Mouse (Mus musculus): ENCODE results near the gene Kctd14. TPM values are rescaled to one million over a fixed set of nuclear protein-coding genes. Genes with fewer than 3 reads are reported as not detected.

The Kctd14 gene
- polyA plus RNA-seq, 1 experiment from 2014 or later: 0.82 TPM

DNA sequence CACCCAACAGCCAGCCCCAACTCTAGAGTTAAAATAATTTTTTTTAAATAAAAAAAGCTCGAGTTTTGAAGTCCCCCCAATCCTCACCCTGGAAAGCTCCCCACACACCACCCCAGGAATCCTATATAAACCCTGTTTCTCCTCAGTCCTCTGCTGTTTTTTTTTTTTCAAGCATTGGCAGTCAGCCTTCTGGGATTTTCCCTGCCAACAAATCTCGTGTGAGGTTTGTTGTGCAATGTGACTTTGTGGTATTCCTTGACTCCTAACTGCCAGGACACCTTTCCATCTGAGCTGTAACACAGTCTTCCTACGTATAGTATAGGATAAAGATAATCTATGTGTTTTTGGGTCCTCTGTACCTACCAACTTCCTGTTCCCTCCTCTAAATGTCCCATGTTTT, 28.2 kb downstream of the Kctd14 start:
- no peak for ATAC-seq (ENCODE audit: insufficient number of reproducible peaks, insufficient read depth, low FRiP score, low read depth)
- H3K4me3 ChIP-seq (ENCODE audit: control insufficient read depth in 1 of 2, insufficient read depth in 1 of 2, low read depth in 1 of 2, low read length in 2 of 2): no peak overlapping the region
- H3K9ac ChIP-seq (ENCODE audit: low read length): no peak overlapping the region
- H3K4me1 ChIP-seq (ENCODE audit: control insufficient read depth in 2 of 2, insufficient read depth in 2 of 2, low read length in 2 of 2): peaks cover 0 to 16% of the 10 kb centered on the region in 2 experiments; a peak in 3 of 4 replicates
- H3K27me3 ChIP-seq (ENCODE audit: control insufficient read depth, insufficient read depth, low read length): no peaks in the 10 kb centered on the region
- H3K4me2 ChIP-seq (ENCODE audit: low read length): no peak overlapping the region
- 57% methylated on average over 3 of the region's 3 CpGs for WGBS
- H3K36me3 ChIP-seq (ENCODE audit: control insufficient read depth, insufficient read depth, low read length): no peaks in the 10 kb centered on the region
- H3K27ac ChIP-seq (replicated peaks in 1 of 2; ENCODE audit: control insufficient read depth in 1 of 2, insufficient read depth in 1 of 2, low read depth in 2 of 2, low read length in 2 of 2): no peak overlapping the region
- no peaks in the 10 kb centered on the region for H3K9me3 ChIP-seq (ENCODE audit: control insufficient read depth, low read length)

DNA sequence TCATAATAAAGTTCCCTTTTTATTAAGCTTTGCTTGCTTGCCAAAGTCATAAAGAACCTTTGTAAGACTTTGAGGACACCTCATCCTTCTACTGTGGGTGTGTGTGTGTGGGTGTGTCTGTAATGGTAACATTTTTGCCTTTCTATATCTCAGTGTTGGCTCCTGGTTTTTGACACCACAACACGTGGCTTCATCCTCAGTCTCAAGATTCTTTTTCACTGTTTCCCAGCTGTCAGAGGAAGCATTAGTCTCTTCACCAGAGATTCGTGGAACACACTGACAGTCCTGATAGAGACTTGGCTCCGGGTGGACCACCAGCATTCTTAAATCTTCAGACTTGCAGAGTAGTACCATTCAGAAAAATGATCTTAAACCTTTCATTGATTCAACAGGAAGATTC, 29.2 kb downstream of the Kctd14 start:
- 15% methylated on average over 3 of the region's 3 CpGs for WGBS
- ATAC-seq (ENCODE audit: insufficient number of reproducible peaks, insufficient read depth, low FRiP score, low read depth): no peak

DNA sequence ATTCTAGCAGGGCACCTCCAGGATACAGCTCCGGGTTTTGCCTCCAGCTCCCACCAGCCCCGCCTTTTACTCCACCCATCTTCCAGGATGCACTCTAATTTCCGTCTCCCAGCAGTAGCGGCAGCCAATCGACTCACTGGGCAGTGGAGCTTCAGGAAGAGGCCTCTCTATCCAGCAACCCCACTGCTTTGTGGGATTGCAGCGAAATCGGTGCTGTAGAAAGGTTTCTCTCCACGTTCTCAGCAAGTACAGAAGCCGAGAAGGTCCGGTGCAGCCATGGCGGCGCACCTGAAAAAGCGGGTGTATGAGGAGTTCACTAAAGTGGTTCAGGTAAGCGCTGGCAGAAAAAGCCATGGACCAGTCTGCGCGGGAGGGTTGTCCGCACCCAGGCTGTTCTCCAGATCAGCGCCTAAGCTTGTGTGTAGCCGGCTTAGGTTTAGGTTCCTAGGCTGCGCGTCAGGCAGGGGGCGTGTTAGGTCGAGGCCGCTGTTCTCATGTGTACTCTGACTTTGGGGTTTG, 29.8 kb downstream of the Kctd14 start, which contains the start of gene Ints4:
Gene Ints4 (plus strand): TSS at position 136 of the 519 bp plus-strand sequence.
- H3K4me1 ChIP-seq (ENCODE audit: control insufficient read depth in 2 of 2, insufficient read depth in 2 of 2, low read length in 2 of 2): peaks cover 0 to 16% of the 10 kb centered on the region in 2 experiments; a peak in 3 of 4 replicates
- peaks cover 14% of the 10 kb centered on the region for H3K36me3 ChIP-seq (ENCODE audit: control insufficient read depth, insufficient read depth, low read length)
- H3K9me3 ChIP-seq (ENCODE audit: control insufficient read depth, low read length): no peaks in the 10 kb centered on the region
- peak within 1 kb of the TSS; percentile 84 for H3K4me2 ChIP-seq (ENCODE audit: low read length)
- H3K27ac ChIP-seq (replicated peaks in 1 of 2; ENCODE audit: control insufficient read depth in 1 of 2, insufficient read depth in 1 of 2, low read depth in 2 of 2, low read length in 2 of 2): peak within 1 kb of the TSS; percentile 25 to 90
- H3K4me3 ChIP-seq (ENCODE audit: control insufficient read depth in 1 of 2, insufficient read depth in 1 of 2, low read depth in 1 of 2, low read length in 2 of 2): peak within 1 kb of the TSS; percentile 59 to 100
- 0% methylated on average over 24 of the region's 24 CpGs for WGBS
- H3K27me3 ChIP-seq (ENCODE audit: control insufficient read depth, insufficient read depth, low read length): no peaks in the 10 kb centered on the region
- ATAC-seq (ENCODE audit: insufficient number of reproducible peaks, insufficient read depth, low FRiP score, low read depth): peak; percentile 98
- peak within 1 kb of the TSS; percentile 71 for H3K9ac ChIP-seq (ENCODE audit: low read length)

More for the DNA sequence above, 29.2 kb downstream of the Kctd14 start:
- Histone ChIP-seq H3K4me2 (ENCODE audit: low read length) (peak overlapping the region; percentile 58), H3K27ac (replicated peaks in 1 of 2; ENCODE audit: control insufficient read depth in 1 of 2, insufficient read depth in 1 of 2, low read depth in 2 of 2, low read length in 2 of 2) (no peak overlapping the region), H3K4me1 (ENCODE audit: control insufficient read depth in 2 of 2, insufficient read depth in 2 of 2, low read length in 2 of 2) (peaks cover 0 to 16% of the 10 kb centered on the region in 2 experiments; a peak in 3 of 4 replicates), H3K9ac (ENCODE audit: low read length) (peak overlapping the region; percentile 32; the same call in 1 of the 2 replicates), H3K36me3 (ENCODE audit: control insufficient read depth, insufficient read depth, low read length) (peaks cover 8% of the 10 kb centered on the region), H3K9me3 (ENCODE audit: control insufficient read depth, low read length) (no peaks in the 10 kb centered on the region), H3K27me3 (ENCODE audit: control insufficient read depth, insufficient read depth, low read length) (no peaks in the 10 kb centered on the region), H3K4me3 (ENCODE audit: control insufficient read depth in 1 of 2, insufficient read depth in 1 of 2, low read depth in 1 of 2, low read length in 2 of 2) (peak overlapping the region in 1 of 2 experiments; percentile 59; a peak in 2 of 4 replicates)

DNA sequence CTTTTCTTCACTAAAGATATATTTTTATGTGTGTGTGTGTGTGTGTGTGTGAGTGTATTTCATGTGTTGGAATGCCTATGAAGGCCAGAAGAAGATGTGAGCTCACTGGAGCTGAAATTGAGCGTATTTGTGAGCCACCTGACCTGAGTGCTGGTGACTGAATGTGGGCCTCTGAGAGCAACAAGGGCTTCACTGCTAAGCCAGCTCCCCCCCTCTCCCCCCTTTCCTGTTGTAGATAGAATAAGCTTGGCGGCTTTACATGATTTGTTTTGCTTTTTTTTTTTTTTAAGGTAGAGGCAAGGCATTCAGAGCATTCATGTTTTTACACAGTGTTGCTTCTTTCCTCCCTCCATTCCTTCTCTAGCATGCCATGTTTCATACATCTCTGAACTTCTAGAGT, 32.3 kb downstream of the Kctd14 start:
- 55% methylated on average over 2 of the region's 2 CpGs for WGBS
- H3K27me3 ChIP-seq (ENCODE audit: control insufficient read depth, insufficient read depth, low read length): no peaks in the 10 kb centered on the region

DNA sequence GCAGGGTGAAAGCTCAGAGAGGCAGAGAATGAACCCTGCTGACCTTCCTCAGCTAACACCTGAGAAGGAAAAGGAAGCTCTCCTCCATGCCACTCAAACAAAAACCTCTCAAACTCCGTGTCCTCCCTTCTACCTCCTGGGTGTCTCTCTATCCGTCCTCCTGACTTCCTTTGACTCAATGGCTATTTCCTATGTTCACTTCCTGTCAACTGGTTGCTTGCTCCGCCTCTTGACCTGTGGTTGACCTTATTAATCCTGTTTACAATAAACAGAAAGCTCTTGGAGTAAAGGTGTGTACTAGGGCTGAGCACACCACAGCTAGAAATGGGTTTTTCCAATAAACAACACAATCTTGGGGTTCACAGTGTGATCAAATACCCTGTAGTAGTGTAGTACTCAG, 40.0 kb downstream of the Kctd14 start:
- Histone ChIP-seq H3K9ac (ENCODE audit: low read length) (no peak overlapping the region), H3K4me2 (ENCODE audit: low read length) (no peak overlapping the region), H3K9me3 (ENCODE audit: control insufficient read depth, low read length) (no peaks in the 10 kb centered on the region), H3K27me3 (ENCODE audit: control insufficient read depth, insufficient read depth, low read length) (no peaks in the 10 kb centered on the region), H3K27ac (replicated peaks in 1 of 2; ENCODE audit: control insufficient read depth in 1 of 2, insufficient read depth in 1 of 2, low read depth in 2 of 2, low read length in 2 of 2) (no peak overlapping the region), H3K4me1 (ENCODE audit: control insufficient read depth in 2 of 2, insufficient read depth in 2 of 2, low read length in 2 of 2) (peaks cover 0 to 6% of the 10 kb centered on the region in 2 experiments; a peak in 2 of 4 replicates), H3K36me3 (ENCODE audit: control insufficient read depth, insufficient read depth, low read length) (peaks cover 57% of the 10 kb centered on the region), H3K4me3 (ENCODE audit: control insufficient read depth in 1 of 2, insufficient read depth in 1 of 2, low read depth in 1 of 2, low read length in 2 of 2) (no peak overlapping the region)
- 66% methylated on average over 3 of the region's 3 CpGs for WGBS
- no peak for ATAC-seq (ENCODE audit: insufficient number of reproducible peaks, insufficient read depth, low FRiP score, low read depth)

More for the DNA sequence above, 32.3 kb downstream of the Kctd14 start:
- no peak overlapping the region for H3K27ac ChIP-seq (replicated peaks in 1 of 2; ENCODE audit: control insufficient read depth in 1 of 2, insufficient read depth in 1 of 2, low read depth in 2 of 2, low read length in 2 of 2)
- H3K4me3 ChIP-seq (ENCODE audit: control insufficient read depth in 1 of 2, insufficient read depth in 1 of 2, low read depth in 1 of 2, low read length in 2 of 2): no peak overlapping the region
- H3K9ac ChIP-seq (ENCODE audit: low read length): no peak overlapping the region
- H3K36me3 ChIP-seq (ENCODE audit: control insufficient read depth, insufficient read depth, low read length): peaks cover 39% of the 10 kb centered on the region
- H3K9me3 ChIP-seq (ENCODE audit: control insufficient read depth, low read length): no peaks in the 10 kb centered on the region
- peaks cover 0 to 16% of the 10 kb centered on the region in 2 experiments; a peak in 3 of 4 replicates for H3K4me1 ChIP-seq (ENCODE audit: control insufficient read depth in 2 of 2, insufficient read depth in 2 of 2, low read length in 2 of 2)
- no peak for ATAC-seq (ENCODE audit: insufficient number of reproducible peaks, insufficient read depth, low FRiP score, low read depth)
- H3K4me2 ChIP-seq (ENCODE audit: low read length): no peak overlapping the region

DNA sequence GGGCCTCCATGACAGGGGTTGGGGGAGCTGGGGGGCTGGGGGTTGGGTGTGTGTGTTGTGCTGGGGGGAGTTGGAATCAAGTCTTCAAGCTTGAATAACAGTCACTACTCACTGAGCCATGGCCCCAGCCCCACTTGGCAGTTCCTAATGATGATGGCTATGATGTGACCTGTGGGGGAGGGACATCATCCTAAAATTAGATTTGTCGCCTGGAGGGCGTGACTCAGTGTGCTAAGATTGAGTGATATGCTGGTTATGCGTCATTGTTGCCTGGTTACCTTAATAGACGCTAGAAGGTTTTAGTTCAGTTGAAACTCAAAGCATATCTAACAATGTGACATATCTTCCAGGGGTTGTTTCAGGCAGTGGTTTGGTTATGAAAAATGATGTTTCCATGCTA, 41.3 kb downstream of the Kctd14 start:
- no peaks in the 10 kb centered on the region for H3K27me3 ChIP-seq (ENCODE audit: control insufficient read depth, insufficient read depth, low read length)
- no peak overlapping the region for H3K4me2 ChIP-seq (ENCODE audit: low read length)
- H3K36me3 ChIP-seq (ENCODE audit: control insufficient read depth, insufficient read depth, low read length): peaks cover 44% of the 10 kb centered on the region
- WGBS: 56% methylated on average over 4 of the region's 4 CpGs
- ATAC-seq (ENCODE audit: insufficient number of reproducible peaks, insufficient read depth, low FRiP score, low read depth): peak; percentile 43; the same call in 1 of the 2 replicates
- H3K9ac ChIP-seq (ENCODE audit: low read length): no peak overlapping the region
- H3K9me3 ChIP-seq (ENCODE audit: control insufficient read depth, low read length): no peaks in the 10 kb centered on the region
- H3K4me1 ChIP-seq (ENCODE audit: control insufficient read depth in 2 of 2, insufficient read depth in 2 of 2, low read length in 2 of 2): peaks cover 0 to 6% of the 10 kb centered on the region in 2 experiments; a peak in 2 of 4 replicates
- H3K4me3 ChIP-seq (ENCODE audit: control insufficient read depth in 1 of 2, insufficient read depth in 1 of 2, low read depth in 1 of 2, low read length in 2 of 2): no peak overlapping the region
- 0 out of 4 replicates have a peak overlapping the region, but pooled peaks of 1 of the 2 experiments have one; percentile 35 for H3K27ac ChIP-seq (replicated peaks in 1 of 2; ENCODE audit: control insufficient read depth in 1 of 2, insufficient read depth in 1 of 2, low read depth in 2 of 2, low read length in 2 of 2)

DNA sequence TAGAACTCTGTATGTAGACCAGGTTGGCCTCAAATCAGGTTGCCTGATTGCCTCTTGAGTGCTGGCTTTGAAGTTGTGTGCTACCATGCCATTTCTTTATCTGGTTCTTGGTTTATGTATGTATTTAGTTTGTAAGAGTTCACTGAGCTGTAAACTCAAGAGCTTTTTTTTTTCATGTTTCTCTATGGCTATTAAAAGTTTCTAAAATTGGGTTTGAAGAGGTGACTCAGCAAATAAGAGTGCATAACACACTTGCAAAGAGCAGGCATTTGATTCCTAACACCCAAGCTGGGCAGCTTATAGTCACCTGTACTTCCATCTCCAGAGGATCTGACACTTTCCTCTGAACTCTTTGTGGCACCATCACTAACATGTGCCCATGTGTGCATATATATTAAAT, 43.9 kb downstream of the Kctd14 start:
- H3K9me3 ChIP-seq (ENCODE audit: control insufficient read depth, low read length): no peaks in the 10 kb centered on the region
- H3K27me3 ChIP-seq (ENCODE audit: control insufficient read depth, insufficient read depth, low read length): no peaks in the 10 kb centered on the region
- H3K27ac ChIP-seq (replicated peaks in 1 of 2; ENCODE audit: control insufficient read depth in 1 of 2, insufficient read depth in 1 of 2, low read depth in 2 of 2, low read length in 2 of 2): no peak overlapping the region
- H3K36me3 ChIP-seq (ENCODE audit: control insufficient read depth, insufficient read depth, low read length): peaks cover 34% of the 10 kb centered on the region
- peaks cover 0 to 6% of the 10 kb centered on the region in 2 experiments; a peak in 2 of 4 replicates for H3K4me1 ChIP-seq (ENCODE audit: control insufficient read depth in 2 of 2, insufficient read depth in 2 of 2, low read length in 2 of 2)
- no peak overlapping the region for H3K4me2 ChIP-seq (ENCODE audit: low read length)
- no peak overlapping the region for H3K9ac ChIP-seq (ENCODE audit: low read length)
- ATAC-seq (ENCODE audit: insufficient number of reproducible peaks, insufficient read depth, low FRiP score, low read depth): no peak
- H3K4me3 ChIP-seq (ENCODE audit: control insufficient read depth in 1 of 2, insufficient read depth in 1 of 2, low read depth in 1 of 2, low read length in 2 of 2): no peak overlapping the region
